Mouse (Mus musculus): ENCODE data around the gene Tas2r130. TPM values are rescaled to one million over a fixed set of nuclear protein-coding genes. Genes with fewer than 3 reads are reported as not detected.
"Not testable (repeated sequence)": the region's sequence is repeated elsewhere in the genome, so short reads cannot be mapped to it uniquely, and the experiment has no call there.

Gene Tas2r130
- total RNA-seq (2022), result not detected

GRCm38 (mm10) chr6:131630812-131631211 is at the start of gene Tas2r130:
TSS of gene Tas2r130 (minus strand) at chr6:131630912.
- no peak for DNase-seq (ENCODE audit: low spot score in 2 of 2)

GRCm38 (mm10) chr6:131678786-131679185 is 48.1 kb upstream of the Tas2r130 start, which contains the start of gene Tas2r106:
TSS of gene Tas2r106 (minus strand) at chr6:131678886.
- no peak for DNase-seq (ENCODE audit: low spot score in 2 of 2)

- DNase-seq (ENCODE audit: low spot score in 2 of 2), result no peak
Observed at GRCm38 (mm10) chr6:131660049-131660448, 29.3 kb upstream of the Tas2r130 start, which contains the start of gene Tas2r107. TSS of gene Tas2r107 (minus strand) at chr6:131660149.

GRCm38 (mm10) chr6:131609956-131610355 is 20.8 kb downstream of the Tas2r130 start:
- DNase-seq (ENCODE audit: low spot score in 2 of 2), result not testable (repeated sequence)

- no peak for DNase-seq (ENCODE audit: low spot score in 2 of 2)
Observed at GRCm38 (mm10) chr6:131604821-131605220, 25.9 kb downstream of the Tas2r130 start.

Other genes starting within 250 kb of the Tas2r130 start
- 10 to 100 TPM; 35.8 to 47.8 (median 38.5) TPM for gene Ybx3, start 242.4 kb downstream of the Tas2r130 start, total RNA-seq (2022)
- gene 5430401F13Rik, start 144.5 kb downstream of the Tas2r130 start, total RNA-seq (2022), result not detected
- not detected for gene Gm6619, start 144.5 kb downstream of the Tas2r130 start, total RNA-seq (2022)
- gene Tas2r107, start 29.2 kb upstream of the Tas2r130 start, total RNA-seq (2022), result not detected
- gene Tas2r106, start 48.0 kb upstream of the Tas2r130 start, total RNA-seq (2022), result not detected
- gene Tas2r104, start 54.8 kb upstream of the Tas2r130 start, total RNA-seq (2022), result not detected
- gene Tas2r105, start 56.6 kb upstream of the Tas2r130 start, total RNA-seq (2022), result not detected
- not detected for gene Tas2r114, start 59.2 kb upstream of the Tas2r130 start, total RNA-seq (2022)